Comparison of ENCODE assay signal across 8 mouse cellular contexts in genomic region chr1:63994248-63995136, GRCm38 (mm10).
DNase-seq lines count a peak whose midpoint lies in the region; ATAC-seq and TF ChIP-seq lines count a peak whose summit lies in the region.

No protein-coding gene starts in this region.

- no peaks in the 10 kb centered on the region for H3K9me3 ChIP-seq in heart, embryonic 13.5 days
- H3K9me3 ChIP-seq in kidney, postnatal 0 days (replicated peaks; ENCODE audit: low read length) = no peaks in the 10 kb centered on the region

- ATAC-seq in heart, embryonic 13.5 days (ENCODE audit: extremely low read depth, insufficient number of reproducible peaks, low FRiP score, low TSS enrichment) = no peak
- ATAC-seq in kidney, postnatal 0 days (replicated peaks; ENCODE audit: low FRiP score, low read depth) = peak; percentile 85

- peak overlapping the region; percentile 49 for H3K4me2 ChIP-seq in heart, embryonic 13.5 days
- peak overlapping the region; percentile 34 for H3K4me2 ChIP-seq in kidney, postnatal 0 days (ENCODE audit: low read length)

- no peak overlapping the region for H3K4me3 ChIP-seq in heart, embryonic 13.5 days
- no peak overlapping the region for H3K4me3 ChIP-seq in kidney, postnatal 0 days (replicated peaks; ENCODE audit: low read depth, low read length)

- H3K27ac ChIP-seq in heart, embryonic 13.5 days (replicated peaks) = no peak overlapping the region
- H3K27ac ChIP-seq in kidney, postnatal 0 days = peak overlapping the region; percentile 38

- no peaks in the 10 kb centered on the region for H3K27me3 ChIP-seq in heart, embryonic 13.5 days (replicated peaks)
- no peaks in the 10 kb centered on the region for H3K27me3 ChIP-seq in kidney, postnatal 0 days (ENCODE audit: insufficient read depth, low read length)

- peaks cover 28% of the 10 kb centered on the region for H3K4me1 ChIP-seq in heart, embryonic 13.5 days
- peaks cover 13% of the 10 kb centered on the region; the same call in 1 of the 2 replicates for H3K4me1 ChIP-seq in kidney, postnatal 0 days (replicated peaks; ENCODE audit: insufficient read depth, low read length)

- peak; percentile 58 to 75 for DNase-seq in cerebellum, postnatal 10 days
- DNase-seq in cerebellum, adult 9-10 months = no peak
- DNase-seq in embryo, embryonic 10.5 days (ENCODE audit: low spot score) = peak; percentile 91
- peak; percentile 79 for DNase-seq in kidney, postnatal 0 days (ENCODE audit: low spot score)
- peak; percentile 77 for DNase-seq in lung, postnatal 10 days
- DNase-seq in right cerebral cortex, postnatal 14 days = peak; percentile 38
- DNase-seq in spleen, postnatal 10 days (ENCODE audit: low spot score in 2 of 2) = no peak

- H3K9ac ChIP-seq in heart, embryonic 13.5 days = 0 out of 2 replicates have a peak overlapping the region, but pooled peaks have one; percentile 21
- no peak overlapping the region for H3K9ac ChIP-seq in kidney, postnatal 0 days (ENCODE audit: low read depth, low read length)

- TF ChIP-seq CTCF in kidney, postnatal 0 days (IDR thresholded peaks at IDR 0.05; ENCODE audit: low read depth) = no peak

- WGBS in heart, embryonic 13.5 days = 39% methylated on average over 19 of the region's 19 CpGs
- WGBS in kidney, postnatal 0 days = 17% methylated on average over 19 of the region's 19 CpGs

- no peaks in the 10 kb centered on the region for H3K36me3 ChIP-seq in heart, embryonic 13.5 days
- no peaks in the 10 kb centered on the region for H3K36me3 ChIP-seq in kidney, postnatal 0 days (ENCODE audit: insufficient read depth, low read length)

Comparison
In these comparisons a context has a peak if more than half of its experiments do, and no peak if none do; other contexts are left out.
1. DNase-seq: peak in cerebellum, postnatal 10 days (2 of 2), embryo, embryonic 10.5 days (single experiment), kidney, postnatal 0 days (single experiment), lung, postnatal 10 days (single experiment) and right cerebral cortex, postnatal 14 days (single experiment); none in cerebellum, adult 9-10 months (single experiment) and spleen, postnatal 10 days (0 of 2).